Mouse (Mus musculus) hindbrain, embryonic 15.5 days (tissue): ENCODE data around the gene H2al1h. TPM values are rescaled to one million over a fixed set of nuclear protein-coding genes. Genes with fewer than 3 reads are reported as not detected.
"Not testable (repeated sequence)": the region's sequence is repeated elsewhere in the genome, so short reads cannot be mapped to it uniquely, and the experiment has no call there.

Experiments
- ATAC-seq: fragments of 200-750 bp; cut with Nextera tagmentation; 2 replicates; pipeline ENCODE4 v1.8.0; 2017; ENCODE audit warnings: low read depth, moderate number of reproducible peaks, moderate TSS enrichment; ENCODE audit not compliant: low FRiP score
- H3K27ac ChIP-seq: fragments of 300-500 bp; sonication (generic); replicated peaks from 2 replicates; pipeline ENCODE4 v1.5.1; 2015; ENCODE audit warnings: mild to moderate bottlenecking, inconsistent platforms
- H3K27me3 ChIP-seq: fragments of 300-500 bp; sonication (generic); 2 replicates; pipeline ENCODE4 v1.6.1; 2015; ENCODE audit warnings: control low read depth, inconsistent platforms
- H3K36me3 ChIP-seq: fragments of 300-500 bp; sonication (generic); 2 replicates; pipeline ENCODE4 v1.6.1; 2015; ENCODE audit warnings: control low read depth, inconsistent platforms
- H3K4me1 ChIP-seq: fragments of 300-500 bp; sonication (generic); replicated peaks from 2 replicates; pipeline ENCODE4 v1.6.1; 2015; ENCODE audit warnings: control low read depth, inconsistent platforms
- H3K4me2 ChIP-seq: fragments of 300-500 bp; sonication (generic); 2 replicates; pipeline ENCODE4 v1.6.1; 2015; ENCODE audit warnings: moderate library complexity, mild to moderate bottlenecking, inconsistent platforms
- H3K4me3 ChIP-seq: fragments of 300-500 bp; sonication (generic); 2 replicates; pipeline ENCODE4 v1.5.1; 2015; ENCODE audit warnings: mild to moderate bottlenecking, inconsistent platforms
- H3K9ac ChIP-seq: fragments of 300-500 bp; sonication (generic); 2 replicates; pipeline ENCODE4 v1.6.1; 2015; ENCODE audit warnings: inconsistent platforms
- H3K9me3 ChIP-seq: fragments of 300-500 bp; sonication (generic); 2 replicates; pipeline ENCODE4 v1.6.1; 2016; ENCODE audit warnings: control low read depth, inconsistent platforms
- WGBS: fragments of 180-500 bp; shearing (Covaris S2); methylation state at CpG from one replicate; pipeline ENCODE4 v1.1.7; 2015; 5-methylcytosine and 5-hydroxymethylcytosine counted together
- polyA plus RNA-seq: library from polyadenylated mRNA; unstranded; fragments of >200 nt; fragmentation: Nextera tagmentation; extraction: Ambion mirVana; gene quantifications from 2 replicates; pipeline ENCODE4 v1.2.1, GENCODE M21; 2015

Gene H2al1h
- polyA plus RNA-seq, 1 experiment from 2014 or later = not detected

DNA sequence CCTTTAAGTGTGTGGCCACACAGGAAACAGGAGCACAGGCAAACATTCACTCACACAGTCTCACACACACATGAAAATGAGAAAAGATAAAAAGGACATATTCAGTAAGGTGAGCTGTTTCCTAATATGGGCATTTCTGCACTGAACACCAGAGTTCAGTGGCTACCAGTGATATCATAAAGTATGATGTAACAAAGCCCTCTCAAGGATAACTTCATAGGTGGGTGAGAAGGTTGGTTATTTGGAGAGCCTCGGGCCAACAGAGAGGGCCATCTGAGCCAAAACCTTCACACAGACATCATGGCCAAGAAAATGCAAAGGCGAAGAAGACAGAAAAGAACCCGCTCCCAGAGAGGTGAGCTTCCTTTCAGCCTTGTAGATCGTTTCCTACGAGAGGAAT lies 3.1 kb downstream of the H2al1h start, which contains the start of gene H2al1i:
H2al1i (plus strand) TSS at position 301 of the 400 bp plus-strand sequence.
- ATAC-seq, H3K9ac ChIP-seq, H3K27ac ChIP-seq, H3K4me2 ChIP-seq, H3K27me3 ChIP-seq, H3K36me3 ChIP-seq, H3K9me3 ChIP-seq, H3K4me1 ChIP-seq, H3K4me3 ChIP-seq: not testable (repeated sequence)
- 100% methylated on average over 1 of the region's 5 CpGs for WGBS

DNA sequence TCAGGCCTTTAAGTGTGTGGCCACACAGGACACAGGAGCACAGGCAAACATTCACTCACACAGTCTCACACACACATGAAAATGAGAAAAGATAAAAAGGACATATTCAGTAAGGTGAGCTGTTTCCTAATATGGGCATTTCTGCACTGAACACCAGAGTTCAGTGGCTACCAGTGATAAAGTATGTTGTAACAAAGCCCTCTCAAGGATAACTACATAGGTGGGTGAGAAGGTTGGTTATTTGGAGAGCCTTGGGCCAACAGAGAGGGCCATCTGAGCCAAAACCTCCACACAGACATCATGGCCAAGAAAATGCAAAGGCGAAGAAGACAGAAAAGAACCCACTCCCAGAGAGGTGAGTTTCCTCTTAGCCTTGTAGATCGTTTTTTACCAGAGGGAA lies 6.2 kb downstream of the H2al1h start, which contains the start of gene H2al1j:
H2al1j (plus strand) TSS at position 301 of the 400 bp plus-strand sequence.
- not testable (repeated sequence) for H3K36me3 ChIP-seq, ATAC-seq, H3K27ac ChIP-seq, H3K4me2 ChIP-seq, H3K9ac ChIP-seq, H3K27me3 ChIP-seq, H3K4me3 ChIP-seq, H3K4me1 ChIP-seq, H3K9me3 ChIP-seq
- WGBS = 95% methylated on average over 2 of the region's 2 CpGs

DNA sequence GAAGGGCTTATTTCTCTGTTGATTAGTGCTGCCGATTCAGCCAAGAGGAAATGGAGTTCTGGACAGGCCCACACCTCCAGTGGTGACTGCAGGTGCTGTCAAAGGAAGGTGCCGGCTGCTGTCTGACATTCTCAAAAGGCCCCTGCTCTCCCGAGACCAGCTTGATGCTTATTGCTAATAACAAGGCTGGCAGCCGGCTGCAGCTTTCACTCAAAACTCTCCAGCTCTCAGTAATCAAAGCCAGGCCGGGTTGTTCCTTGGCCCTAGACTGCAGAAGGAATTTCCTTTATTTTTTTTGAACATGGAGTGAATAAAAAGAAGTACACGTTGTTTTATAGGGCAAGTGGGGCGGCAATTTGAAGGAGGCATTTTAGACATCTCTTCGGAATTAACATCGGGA lies 24.5 kb downstream of the H2al1h start:
- Histone ChIP-seq H3K4me1 (no peaks in the 10 kb centered on the region), H3K9ac (no peak overlapping the region), H3K9me3 (no peaks in the 10 kb centered on the region), H3K4me3 (no peak overlapping the region), H3K27me3 (no peaks in the 10 kb centered on the region), H3K4me2 (no peak overlapping the region), H3K36me3 (no peaks in the 10 kb centered on the region), H3K27ac (no peak overlapping the region)
- no peak for ATAC-seq
- WGBS = 64% methylated on average over 9 of the region's 9 CpGs

DNA sequence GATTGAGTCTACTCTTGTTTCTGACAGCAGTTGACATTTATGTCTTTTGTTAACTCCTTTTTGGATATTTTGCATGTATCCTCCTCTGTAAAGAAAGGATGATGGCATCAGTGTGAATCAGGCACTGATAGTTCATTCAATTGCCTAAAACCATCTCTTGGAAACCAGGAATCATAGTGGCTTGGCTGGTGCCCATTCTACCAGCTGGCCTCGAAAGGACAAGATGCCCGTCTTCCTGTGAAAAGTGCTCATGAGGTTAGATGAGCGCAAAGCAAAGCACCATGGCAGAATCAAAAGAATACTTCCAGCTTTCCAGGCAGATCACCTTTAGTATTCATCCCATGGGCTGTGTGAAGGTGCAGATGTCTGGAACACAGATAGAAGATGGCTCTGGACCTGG lies 25.5 kb downstream of the H2al1h start:
- no peak for ATAC-seq
- no peak overlapping the region for H3K9ac ChIP-seq
- no peak overlapping the region for H3K4me2 ChIP-seq
- no peak overlapping the region for H3K4me3 ChIP-seq
- H3K9me3 ChIP-seq = no peaks in the 10 kb centered on the region
- no peaks in the 10 kb centered on the region for H3K4me1 ChIP-seq
- 80% methylated on average over 3 of the region's 3 CpGs for WGBS
- no peaks in the 10 kb centered on the region for H3K27me3 ChIP-seq
- no peaks in the 10 kb centered on the region for H3K36me3 ChIP-seq
- no peak overlapping the region for H3K27ac ChIP-seq

DNA sequence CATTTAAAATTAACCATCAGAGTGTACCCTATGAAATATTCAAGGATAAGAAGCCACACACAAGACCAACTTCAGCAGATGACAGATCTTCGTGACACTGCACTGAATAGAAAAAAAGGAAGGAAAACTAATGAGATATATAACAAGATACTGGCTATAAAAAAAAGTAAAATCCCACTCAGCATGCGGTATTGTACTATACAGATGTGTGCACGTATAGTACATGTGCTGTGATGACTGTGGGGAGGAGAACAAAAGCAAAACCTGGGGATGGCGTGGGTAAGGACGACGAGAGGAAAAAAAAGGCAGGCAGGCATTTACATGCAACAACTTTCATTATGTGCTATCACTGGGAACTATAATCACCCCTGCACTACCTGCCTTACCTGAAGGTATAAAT lies 39.5 kb downstream of the H2al1h start:
- 90% methylated on average over 6 of the region's 6 CpGs for WGBS
- no peak for ATAC-seq
- Histone ChIP-seq H3K4me1 (peaks cover 9% of the 10 kb centered on the region), H3K9me3 (no peaks in the 10 kb centered on the region), H3K27me3 (no peaks in the 10 kb centered on the region), H3K9ac (no peak overlapping the region), H3K27ac (no peak overlapping the region), H3K4me2 (no peak overlapping the region), H3K36me3 (no peaks in the 10 kb centered on the region), H3K4me3 (no peak overlapping the region)

GRCm38 (mm10) chrX:11361261-11361660 lies 40.0 kb downstream of the H2al1h start:
- Histone ChIP-seq H3K4me1 (peaks cover 9% of the 10 kb centered on the region), H3K4me3 (no peak overlapping the region), H3K27me3 (no peaks in the 10 kb centered on the region), H3K9ac (no peak overlapping the region), H3K36me3 (no peaks in the 10 kb centered on the region), H3K4me2 (no peak overlapping the region), H3K9me3 (no peaks in the 10 kb centered on the region), H3K27ac (no peak overlapping the region)
- ATAC-seq = no peak
- 89% methylated on average over 2 of the region's 2 CpGs for WGBS

- Histone ChIP-seq H3K4me3 (no peak overlapping the region), H3K27me3 (no peaks in the 10 kb centered on the region), H3K4me1 (peaks cover 9% of the 10 kb centered on the region), H3K9me3 (no peaks in the 10 kb centered on the region), H3K9ac (no peak overlapping the region), H3K27ac (no peak overlapping the region), H3K4me2 (no peak overlapping the region), H3K36me3 (no peaks in the 10 kb centered on the region)
- WGBS = 43% methylated on average over 6 of the region's 6 CpGs
- ATAC-seq = peak; percentile 69
Measured at GRCm38 (mm10) chrX:11363890-11364289, 42.6 kb downstream of the H2al1h start.

DNA sequence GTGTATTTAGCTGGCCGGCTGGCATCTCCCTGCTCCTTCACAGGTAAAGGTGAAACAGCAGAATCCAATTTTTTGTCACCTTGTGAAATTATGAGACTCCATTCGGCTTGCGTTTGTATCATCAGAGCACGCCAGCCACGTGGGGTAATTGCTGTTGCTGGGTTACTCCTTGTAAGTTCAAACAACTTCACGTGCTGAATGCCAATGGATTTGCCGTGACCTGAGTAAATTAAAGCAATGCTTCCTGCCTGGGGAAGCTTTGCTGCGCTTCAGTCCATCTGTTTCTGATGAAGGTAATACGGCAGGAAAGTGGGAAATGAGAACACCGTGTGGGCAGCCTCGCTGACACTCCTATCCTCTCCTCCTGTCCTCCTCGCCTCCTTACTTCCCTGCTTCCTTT lies 43.9 kb downstream of the H2al1h start:
- no peaks in the 10 kb centered on the region for H3K27me3 ChIP-seq
- no peaks in the 10 kb centered on the region for H3K36me3 ChIP-seq
- no peak overlapping the region for H3K9ac ChIP-seq
- no peaks in the 10 kb centered on the region for H3K9me3 ChIP-seq
- no peak overlapping the region for H3K4me3 ChIP-seq
- H3K4me2 ChIP-seq = no peak overlapping the region
- 30% methylated on average over 12 of the region's 12 CpGs for WGBS
- H3K4me1 ChIP-seq = peaks cover 9% of the 10 kb centered on the region
- no peak for ATAC-seq
- H3K27ac ChIP-seq = no peak overlapping the region

Other genes starting within 250 kb of the H2al1h start
- gene H2al1a, start 22.2 kb upstream of the H2al1h start, polyA plus RNA-seq = not detected in 2 replicates
- gene H2al1b, start 19.1 kb upstream of the H2al1h start, polyA plus RNA-seq = not detected in 2 replicates
- not detected in 2 replicates for gene H2al1c, start 15.8 kb upstream of the H2al1h start, polyA plus RNA-seq
- gene H2al1d, start 12.7 kb upstream of the H2al1h start, polyA plus RNA-seq = not detected in 2 replicates
- gene H2al1e, start 9.6 kb upstream of the H2al1h start, polyA plus RNA-seq = not detected in 2 replicates
- not detected in 2 replicates for gene H2al1f, start 6.3 kb upstream of the H2al1h start, polyA plus RNA-seq
- not detected in 2 replicates for gene H2al1g, start 3.2 kb upstream of the H2al1h start, polyA plus RNA-seq
- gene H2al1i, start 3.2 kb downstream of the H2al1h start, polyA plus RNA-seq = not detected in 2 replicates
- gene H2al1j, start 6.3 kb downstream of the H2al1h start, polyA plus RNA-seq = not detected in 2 replicates